Mouse (Mus musculus) erythroblast, embryonic 14.5 days (primary cell): ENCODE data around the gene Gm10300. TPM values are rescaled to one million over a fixed set of nuclear protein-coding genes. Genes with fewer than 3 reads are reported as not detected.
A peak's percentile ranks its signal among the peaks of the same experiment; 100 is the strongest.

Experiments used
- H3K27me3 ChIP-seq: 2 replicates; pipeline ENCODE4 v1.6.1; 2012; ENCODE audit warnings: inconsistent platforms; ENCODE audit not compliant: control insufficient read depth
- H3K36me3 ChIP-seq: 2 replicates; pipeline ENCODE4 v1.6.1; 2012; ENCODE audit warnings: mild to moderate bottlenecking, inconsistent platforms; ENCODE audit not compliant: control insufficient read depth
- H3K4me1 ChIP-seq: 2 replicates; pipeline ENCODE4 v1.6.1; 2012; ENCODE audit warnings: inconsistent platforms; ENCODE audit not compliant: control insufficient read depth
- H3K4me3 ChIP-seq: replicated peaks from 2 replicates; pipeline ENCODE3; 2012; ENCODE audit warnings: moderate library complexity, mild to moderate bottlenecking, inconsistent platforms
- H3K9me3 ChIP-seq: 2 replicates; pipeline ENCODE4 v1.6.1; 2012; ENCODE audit warnings: low read length, inconsistent platforms, mixed read lengths; ENCODE audit not compliant: control insufficient read depth
- GATA1 ChIP-seq: IDR thresholded peaks from 2 replicates; pipeline ENCODE4 v1.6.1; 2012; ENCODE audit warnings: low read length, inconsistent platforms, mixed read lengths
- TAL1 ChIP-seq: IDR thresholded peaks from 3 replicates; pipeline ENCODE4 v1.6.1; 2012; ENCODE audit warnings: low read length, inconsistent platforms, mixed read lengths
- polyA plus RNA-seq: library from polyadenylated mRNA; stranded (reverse); fragments of >175 nt; gene quantifications from 2 replicates; pipeline ENCODE4 v1.2.3, GENCODE M21; 2012

Gm10300 gene
- polyA plus RNA-seq, 1 experiment = 0.05 TPM

DNA sequence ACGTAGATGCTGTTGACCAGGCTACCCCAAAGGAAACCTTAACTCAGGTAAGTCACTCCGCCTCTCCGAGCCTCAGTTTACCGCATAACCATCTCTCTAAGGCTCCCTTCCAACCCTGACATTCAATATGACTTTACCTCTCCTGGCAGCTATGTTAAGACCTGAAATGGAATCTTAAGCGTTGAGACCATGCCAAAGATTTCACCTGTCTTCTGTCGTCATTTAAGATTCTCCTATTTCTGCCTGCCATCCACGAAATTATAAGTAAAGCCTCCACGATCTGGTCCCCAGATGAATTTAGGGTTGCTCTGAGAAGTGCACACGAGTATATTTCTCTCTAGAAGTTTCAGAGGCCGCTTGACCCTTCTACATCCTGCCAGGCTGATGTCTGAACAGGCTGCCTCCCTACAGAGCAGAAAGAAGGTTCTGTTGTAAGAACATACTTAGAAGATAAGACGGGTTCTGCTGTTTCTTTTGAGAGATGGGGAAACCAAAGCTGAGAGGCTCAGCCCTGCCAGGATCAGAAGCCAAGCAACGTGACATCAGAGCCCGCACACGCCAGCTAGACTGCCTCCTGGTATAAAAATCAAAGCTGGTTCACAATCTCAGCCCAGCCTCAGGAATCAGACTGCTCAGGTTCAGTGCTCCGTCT lies 24.8 kb upstream of the Gm10300 start:
- peaks cover 9% of the 10 kb centered on the region for H3K27me3 ChIP-seq
- peaks cover 84% of the 10 kb centered on the region for H3K4me1 ChIP-seq
- peak overlapping the region; percentile 77 for H3K4me3 ChIP-seq
- H3K36me3 ChIP-seq = peaks cover 84% of the 10 kb centered on the region
- H3K9me3 ChIP-seq = no peaks in the 10 kb centered on the region
- TF ChIP-seq GATA1 (no peak), TAL1 (no peak)

DNA sequence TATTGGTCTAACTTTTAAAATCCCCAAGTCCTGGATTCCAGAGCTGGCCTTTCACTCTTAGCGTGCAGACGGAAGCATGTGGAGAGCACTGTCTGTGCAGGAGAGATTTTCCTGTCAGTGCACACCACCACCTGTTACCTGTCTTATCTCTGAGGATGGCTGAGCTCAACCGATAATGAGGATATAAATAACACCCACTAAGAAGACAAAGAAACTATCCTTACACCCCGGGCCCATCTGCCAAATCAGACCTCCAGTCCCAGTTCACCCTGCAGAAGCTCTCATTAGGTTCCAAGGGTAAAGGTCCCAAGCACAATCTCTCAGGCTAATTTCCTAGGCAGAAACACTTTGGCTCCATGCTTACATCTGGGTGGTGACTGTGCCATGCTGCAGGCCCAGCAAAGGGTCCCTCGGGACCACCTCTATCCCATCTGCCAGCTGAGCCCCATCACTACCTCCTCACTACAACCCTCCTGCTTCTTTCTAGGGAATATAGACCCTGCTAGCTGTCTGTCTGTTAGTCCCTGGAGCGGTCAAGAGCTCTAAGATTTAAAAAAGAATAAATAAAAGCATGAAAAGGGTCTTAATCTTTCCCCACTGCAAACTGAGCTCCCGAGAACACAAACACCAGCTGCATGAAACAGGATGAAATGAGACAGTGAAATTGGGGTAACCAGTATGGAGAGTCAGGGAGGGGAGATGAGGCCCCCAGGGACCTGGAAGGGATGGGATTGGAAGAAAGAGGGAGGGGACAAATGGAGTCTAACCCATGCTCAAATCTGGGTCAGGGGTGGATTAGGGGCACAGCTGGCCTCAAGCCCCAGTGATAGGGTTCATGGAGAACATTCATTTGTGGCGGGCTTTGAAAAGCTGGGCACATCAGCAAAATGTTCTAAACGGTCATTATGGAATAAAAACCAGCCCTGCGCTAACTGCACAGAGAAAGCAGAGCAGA lies 22.9 kb upstream of the Gm10300 start:
- Histone ChIP-seq H3K27me3 (peaks cover 9% of the 10 kb centered on the region), H3K36me3 (peaks cover 85% of the 10 kb centered on the region), H3K4me3 (peak overlapping the region; percentile 20), H3K4me1 (peaks cover 87% of the 10 kb centered on the region), H3K9me3 (no peaks in the 10 kb centered on the region)
- TF ChIP-seq GATA1 (no peak), TAL1 (no peak)

DNA sequence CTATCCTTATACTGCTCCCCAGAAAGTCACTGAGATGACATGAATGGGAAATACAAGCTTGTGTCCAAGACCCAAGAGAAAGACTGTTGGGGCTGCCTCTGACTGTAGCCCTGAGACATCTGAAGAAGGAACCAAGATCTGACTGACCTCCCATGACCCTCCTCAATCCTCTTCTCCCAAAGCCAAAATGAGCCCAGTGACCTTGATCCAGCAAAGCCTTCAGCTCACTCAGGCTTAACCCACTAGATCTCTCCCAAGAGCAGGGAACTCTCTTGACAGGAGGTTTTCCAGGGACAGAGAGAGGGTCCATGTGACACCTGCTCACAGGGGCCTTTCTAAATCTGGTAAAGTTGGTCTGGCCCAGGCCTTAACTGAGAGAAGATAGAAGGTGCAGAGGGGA lies 17.2 kb upstream of the Gm10300 start:
- peaks cover 90% of the 10 kb centered on the region for H3K4me1 ChIP-seq

DNA sequence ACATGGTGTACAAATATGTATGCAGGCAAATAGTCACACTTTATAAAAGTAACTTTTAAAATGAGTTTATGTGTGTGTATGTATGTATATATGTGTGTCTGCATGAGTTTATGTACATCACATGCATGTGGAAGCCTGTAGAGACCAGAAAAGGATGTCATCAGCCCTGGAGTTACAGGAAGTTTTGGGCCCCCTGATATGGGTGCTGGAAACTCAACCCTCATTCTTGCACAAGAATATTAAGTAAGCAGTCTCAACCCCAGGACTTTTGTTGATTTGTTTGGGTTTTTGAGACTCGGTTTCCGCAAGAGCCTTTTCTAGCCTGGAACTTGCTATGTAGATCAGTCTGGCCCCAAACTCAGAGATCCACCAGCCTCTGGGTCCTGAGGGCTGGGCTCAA lies 15.0 kb upstream of the Gm10300 start:
- Histone ChIP-seq H3K4me1 (peaks cover 97% of the 10 kb centered on the region), H3K36me3 (peaks cover 98% of the 10 kb centered on the region), H3K4me3 (peak overlapping the region; percentile 61)

More for the DNA sequence above, 17.2 kb upstream of the Gm10300 start:
- Histone ChIP-seq H3K9me3 (no peaks in the 10 kb centered on the region), H3K36me3 (peaks cover 98% of the 10 kb centered on the region), H3K4me3 (no peak overlapping the region), H3K27me3 (no peaks in the 10 kb centered on the region)
- TF ChIP-seq TAL1 (no peak), GATA1 (no peak)

DNA sequence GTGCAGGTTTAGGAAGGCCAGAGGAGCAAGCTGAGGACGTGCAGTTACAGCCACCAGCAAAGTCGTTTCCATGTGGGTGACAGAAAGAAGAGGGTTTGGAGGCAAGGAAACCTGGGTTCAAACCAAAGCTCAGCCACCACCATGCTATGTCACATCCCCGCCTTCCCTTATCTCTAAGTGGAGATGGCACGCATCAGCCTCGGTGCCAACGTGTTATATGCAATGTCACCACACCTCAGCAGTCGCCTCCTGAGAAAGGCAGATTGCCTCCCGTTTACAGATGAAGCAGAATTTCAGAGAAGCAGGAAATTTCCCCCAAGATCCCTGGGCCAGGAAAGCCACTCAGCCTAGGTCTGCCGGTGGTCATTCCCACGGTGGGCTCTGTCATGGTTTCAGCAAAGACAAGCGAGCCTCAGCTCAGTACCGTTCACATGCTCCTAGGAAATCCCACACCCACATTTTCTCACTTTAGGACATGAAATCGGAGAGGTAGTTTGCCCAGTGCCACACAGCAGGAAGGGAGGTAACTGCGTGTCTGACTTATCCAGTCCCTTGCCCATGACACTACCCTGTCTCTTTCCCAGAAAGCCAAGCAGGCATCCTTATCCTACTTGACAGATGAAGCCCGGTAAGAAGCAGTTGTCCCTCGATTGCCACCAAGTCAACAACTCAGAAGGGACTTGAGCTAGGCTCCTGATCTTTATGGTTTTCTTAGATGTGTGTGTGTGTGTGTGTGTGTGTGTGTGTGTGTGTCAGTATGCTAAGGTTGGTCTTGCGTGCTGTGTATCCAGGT lies 14.3 kb upstream of the Gm10300 start:
- H3K36me3 ChIP-seq = peaks cover 98% of the 10 kb centered on the region
- no peaks in the 10 kb centered on the region for H3K27me3 ChIP-seq
- TF ChIP-seq TAL1 = peak; percentile 70
- TF ChIP-seq GATA1 = peak; percentile 89
- H3K4me3 ChIP-seq = peak overlapping the region; percentile 61
- peaks cover 97% of the 10 kb centered on the region for H3K4me1 ChIP-seq
- H3K9me3 ChIP-seq = no peaks in the 10 kb centered on the region

More for the DNA sequence above, 15.0 kb upstream of the Gm10300 start:
- TF ChIP-seq TAL1 = no peak
- TF ChIP-seq GATA1 = no peak
- H3K9me3 ChIP-seq = no peaks in the 10 kb centered on the region
- no peaks in the 10 kb centered on the region for H3K27me3 ChIP-seq

DNA sequence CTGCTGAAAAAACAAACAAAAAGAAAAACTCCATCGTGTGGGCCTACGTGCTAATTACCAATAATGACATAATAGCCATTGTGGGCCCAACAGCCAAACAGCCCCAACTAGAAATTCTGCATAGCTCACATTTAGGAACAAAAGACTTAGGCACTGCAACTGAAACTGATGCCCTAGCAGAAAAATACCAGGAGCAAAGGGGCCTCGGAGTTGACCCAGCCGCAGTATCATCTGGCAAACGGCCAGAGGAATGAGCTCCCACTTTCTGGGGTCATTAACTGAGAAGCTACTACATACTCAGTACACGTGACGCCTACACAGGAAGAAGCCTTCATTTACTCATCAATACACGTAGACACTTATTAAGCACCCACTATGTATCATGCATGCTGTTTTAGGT lies 12.2 kb upstream of the Gm10300 start:
- no peaks in the 10 kb centered on the region for H3K27me3 ChIP-seq
- peaks cover 98% of the 10 kb centered on the region for H3K4me1 ChIP-seq
- no peaks in the 10 kb centered on the region for H3K9me3 ChIP-seq
- peaks cover 98% of the 10 kb centered on the region for H3K36me3 ChIP-seq
- peak overlapping the region; percentile 45 for H3K4me3 ChIP-seq
- TF ChIP-seq TAL1 (no peak), GATA1 (no peak)

DNA sequence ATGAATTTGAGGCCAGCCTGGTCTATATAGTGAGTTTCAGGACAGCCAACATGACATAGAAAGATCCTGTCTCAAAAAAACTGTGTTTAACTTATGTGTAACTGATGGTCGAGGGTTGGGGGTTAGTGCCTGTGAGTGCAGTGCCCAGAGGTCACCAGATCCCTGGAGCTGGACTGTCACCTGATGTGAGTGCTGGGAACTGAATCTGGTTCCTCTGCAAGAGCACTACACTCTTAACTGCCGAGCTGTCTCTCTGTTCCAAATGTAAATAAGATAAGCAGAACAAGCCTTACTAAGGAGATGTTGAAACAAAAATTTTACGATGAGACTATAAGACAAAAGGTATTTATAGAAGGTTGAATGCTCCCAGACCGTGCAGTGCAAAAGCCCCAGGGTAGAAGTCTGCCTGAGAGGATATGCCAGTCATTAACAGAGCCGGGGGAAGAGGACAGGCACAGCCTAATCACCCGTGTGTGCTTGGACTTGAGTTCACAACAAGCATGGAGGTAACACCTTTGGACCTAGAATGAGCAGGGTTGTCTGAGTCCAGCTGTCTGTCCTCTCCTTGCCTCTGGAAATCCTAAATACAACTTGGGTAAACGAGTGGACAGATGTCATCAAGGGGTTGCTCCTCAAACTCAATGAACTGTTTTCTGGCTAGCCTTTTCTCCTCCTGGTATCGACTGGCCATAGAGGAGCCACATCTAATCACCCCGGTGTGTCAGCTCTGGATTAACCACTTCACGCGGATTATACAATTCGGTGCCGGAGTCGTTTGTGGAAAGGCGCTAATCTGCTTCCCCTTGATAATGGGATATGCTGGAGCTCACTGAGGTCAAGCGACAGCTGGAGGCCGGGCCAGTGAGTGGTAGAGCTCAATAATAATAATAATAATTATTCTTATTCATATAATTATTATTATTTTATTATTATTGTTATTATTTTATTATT lies 11.3 kb upstream of the Gm10300 start:
- Histone ChIP-seq H3K4me1 (peaks cover 98% of the 10 kb centered on the region), H3K36me3 (peaks cover 98% of the 10 kb centered on the region), H3K27me3 (no peaks in the 10 kb centered on the region), H3K9me3 (no peaks in the 10 kb centered on the region), H3K4me3 (peak overlapping the region; percentile 45)
- no peak for TF ChIP-seq GATA1
- TF ChIP-seq TAL1 = no peak

DNA sequence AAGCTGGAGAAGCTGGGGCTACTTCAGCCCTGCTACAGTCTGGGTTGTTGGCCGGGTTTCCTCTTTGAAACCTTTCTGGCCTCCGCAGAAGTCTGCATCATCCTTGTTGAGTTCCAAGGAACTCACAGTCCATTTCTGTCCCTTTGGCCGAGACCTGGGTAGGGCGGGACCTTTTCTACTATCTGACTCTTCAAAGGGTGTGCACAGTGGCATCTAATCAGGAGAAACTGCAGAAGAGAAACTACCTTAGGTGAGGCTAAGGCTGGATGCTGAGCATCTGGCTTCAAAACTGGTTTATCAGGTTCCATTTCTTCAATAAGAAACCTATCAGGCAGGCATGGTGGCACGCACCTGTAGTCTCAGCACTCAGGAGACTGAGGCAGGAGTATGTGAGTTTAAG lies 9.9 kb upstream of the Gm10300 start:
- peaks cover 98% of the 10 kb centered on the region for H3K36me3 ChIP-seq
- no peak for TF ChIP-seq GATA1
- TF ChIP-seq TAL1 = no peak
- H3K27me3 ChIP-seq = no peaks in the 10 kb centered on the region
- H3K4me3 ChIP-seq = peak overlapping the region; percentile 44
- peaks cover 97% of the 10 kb centered on the region for H3K4me1 ChIP-seq
- H3K9me3 ChIP-seq = no peaks in the 10 kb centered on the region
